Mouse (Mus musculus): Measurements from ENCODE around the gene Gldc.
"Not testable (repeated sequence)": the region's sequence is repeated elsewhere in the genome, so short reads cannot be mapped to it uniquely, and the experiment has no call there.

DNA sequence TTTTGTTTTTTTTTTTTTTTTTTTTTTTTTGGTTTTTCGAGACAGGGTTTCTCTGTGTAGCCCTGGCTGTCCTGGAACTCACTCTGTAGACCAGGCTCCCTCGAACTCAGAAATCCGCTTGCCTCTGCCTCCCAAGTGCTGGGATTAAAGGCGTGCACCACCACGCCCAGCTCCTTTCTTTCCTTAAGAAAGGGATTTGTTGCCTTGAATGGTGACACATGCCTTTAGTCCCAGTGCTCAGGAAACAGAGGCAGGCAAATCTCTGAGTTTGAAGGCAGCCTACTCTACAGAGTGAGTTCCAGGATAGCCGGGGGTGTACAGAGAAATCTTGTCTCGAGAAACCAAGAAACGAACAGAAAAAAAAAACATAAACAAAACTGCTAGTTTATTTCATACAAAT is 33.8 kb upstream of the Gldc start:
- not testable (repeated sequence) for TF ChIP-seq CTCF, EP300 (IDR thresholded peaks at IDR 0.05)

Data from lung, postnatal 0 days (tissue).